Mouse (Mus musculus) MEL (cell line): Measurements from ENCODE around the gene Prkag3. TPM values are rescaled to one million over a fixed set of nuclear protein-coding genes. Genes with fewer than 3 reads are reported as not detected.

Source experiments
- DNase-seq: peaks from one replicate; pipeline ENCODE4 v3.0.0; 2011; ENCODE audit warnings: low read depth, low spot score
- H3K27ac ChIP-seq: 2 replicates; pipeline ENCODE4 v1.5.1; 2012; ENCODE audit warnings: low read depth, mild to moderate bottlenecking, control low read depth, low read length, moderate library complexity; ENCODE audit not compliant: control insufficient read depth
- H3K27me3 ChIP-seq, 2 experiments: fragments of 150-350 bp in 1 of 2; sonication (generic) in 1 of 2; 2 replicates each; pipeline ENCODE4 v1.6.1; 2012; ENCODE audit warnings: low read length in 2 of 2, mild to moderate bottlenecking in 2 of 2, improper control_type of control experiment in 1 of 2, moderate library complexity in 1 of 2; ENCODE audit not compliant: insufficient read depth in 2 of 2, control insufficient read depth in 1 of 2
- H3K36me3 ChIP-seq, 2 experiments: 2 replicates each; pipeline ENCODE4 v1.6.1; 2012 to 2014; ENCODE audit warnings: low read length in 2 of 2, improper control_type of control experiment in 1 of 2, inconsistent platforms in 1 of 2, mild to moderate bottlenecking in 1 of 2; ENCODE audit not compliant: insufficient read depth in 2 of 2, control insufficient read depth in 1 of 2
- H3K4me1 ChIP-seq, 2 experiments: fragments of 150-350 bp in 1 of 2; sonication (generic) in 1 of 2; 2 replicates each; pipeline ENCODE4 v1.6.1; 2012; ENCODE audit warnings: low read length in 2 of 2, improper control_type of control experiment in 1 of 2, mild to moderate bottlenecking in 1 of 2; ENCODE audit not compliant: insufficient read depth in 2 of 2, control insufficient read depth in 1 of 2
- H3K4me3 ChIP-seq, 2 experiments: fragments of 150-350 bp in 1 of 2; sonication (generic) in 1 of 2; 2 replicates each; pipeline ENCODE4 v1.5.1; 2012; ENCODE audit warnings: low read depth in 2 of 2, low read length in 2 of 2, mild to moderate bottlenecking in 2 of 2, moderate library complexity in 2 of 2, control low read depth in 1 of 2, improper control_type of control experiment in 1 of 2; ENCODE audit not compliant: control insufficient read depth in 1 of 2, insufficient read depth in 1 of 2
- H3K79me2 ChIP-seq: 2 replicates; pipeline ENCODE4 v1.6.1; 2012; ENCODE audit warnings: mild to moderate bottlenecking, low read length, moderate library complexity; ENCODE audit not compliant: control insufficient read depth, poor library complexity, insufficient read depth
- H3K9ac ChIP-seq: 2 replicates; pipeline ENCODE4 v1.6.1; 2012; ENCODE audit warnings: low read depth, mild to moderate bottlenecking, control low read depth, low read length, moderate library complexity; ENCODE audit not compliant: control insufficient read depth, poor library complexity, severe bottlenecking
- H3K9me3 ChIP-seq: fragments of 150-350 bp; sonication (generic); replicated peaks from 2 replicates; pipeline ENCODE4 v1.6.1; 2012; ENCODE audit warnings: mild to moderate bottlenecking, low read length, improper control_type of control experiment, moderate library complexity; ENCODE audit not compliant: insufficient read depth
- CHD1 ChIP-seq: IDR thresholded peaks from 2 replicates; pipeline ENCODE4 v1.6.1; 2012; ENCODE audit warnings: low read depth, mild to moderate bottlenecking, inconsistent platforms, low read length, improper control_type of control experiment
- CHD2 ChIP-seq: IDR thresholded peaks from 2 replicates; pipeline ENCODE4 v1.6.1; 2011; ENCODE audit warnings: low read length, improper control_type of control experiment
- CTCF ChIP-seq, 3 experiments: IDR thresholded peaks in 2 of 3; conservative IDR thresholded peaks in 1 of 3; 2 replicates each; pipeline ENCODE4 v1.5.1; 2011 to 2012; ENCODE audit warnings: low read length in 3 of 3, low read depth in 2 of 3, mild to moderate bottlenecking in 2 of 3, improper control_type of control experiment in 1 of 3, inconsistent platforms in 1 of 3, mixed read lengths in 1 of 3, moderate library complexity in 1 of 3; ENCODE audit not compliant: control insufficient read depth in 1 of 3, insufficient read depth in 1 of 3, poor library complexity in 1 of 3, severe bottlenecking in 1 of 3
- EP300 ChIP-seq, 2 experiments: IDR thresholded peaks; 2 replicates each; pipeline ENCODE4 v1.6.1; 2011; ENCODE audit warnings: improper control_type of control experiment in 2 of 2, low read length in 2 of 2, low read depth in 1 of 2, mild to moderate bottlenecking in 1 of 2
- ETS1 ChIP-seq: IDR thresholded peaks from 2 replicates; pipeline ENCODE4 v1.6.1; 2012; ENCODE audit warnings: low read depth, mild to moderate bottlenecking, inconsistent platforms, low read length, improper control_type of control experiment, moderate library complexity
- GABPA ChIP-seq: IDR thresholded peaks from 2 replicates; pipeline ENCODE4 v1.6.1; 2012; ENCODE audit warnings: low read depth, mild to moderate bottlenecking, inconsistent platforms, low read length, improper control_type of control experiment, moderate library complexity
- HCFC1 ChIP-seq: IDR thresholded peaks from 2 replicates; pipeline ENCODE4 v1.6.1; 2012; ENCODE audit warnings: low read depth, mild to moderate bottlenecking, inconsistent platforms, low read length, improper control_type of control experiment, moderate library complexity
- MEF2A ChIP-seq: IDR thresholded peaks from 2 replicates; pipeline ENCODE4 v1.6.1; 2014; ENCODE audit warnings: low read depth, mild to moderate bottlenecking, inconsistent platforms, low read length, improper control_type of control experiment; ENCODE audit not compliant: poor library complexity, insufficient replicate concordance, severe bottlenecking; ENCODE audit errors: extremely low read depth
- MYB ChIP-seq: IDR thresholded peaks from 2 replicates; pipeline ENCODE4 v1.6.1; 2011; ENCODE audit warnings: mild to moderate bottlenecking, low read depth, low read length, improper control_type of control experiment
- RAD21 ChIP-seq: IDR thresholded peaks from 2 replicates; pipeline ENCODE4 v1.6.1; 2011; ENCODE audit warnings: mild to moderate bottlenecking, low read depth, low read length, improper control_type of control experiment
- TAL1 ChIP-seq: IDR thresholded peaks from 2 replicates; pipeline ENCODE4 v1.6.1; 2012; ENCODE audit warnings: mild to moderate bottlenecking, inconsistent platforms, low read length, moderate library complexity, mixed read lengths
- TBP ChIP-seq: IDR thresholded peaks from 2 replicates; pipeline ENCODE4 v1.8.0; 2011; ENCODE audit warnings: low read depth, low read length, improper control_type of control experiment
- TCF12 ChIP-seq: IDR thresholded peaks from 2 replicates; pipeline ENCODE4 v1.6.1; 2014; ENCODE audit warnings: low read depth, mild to moderate bottlenecking, inconsistent platforms, low read length, improper control_type of control experiment, moderate library complexity
- USF1 ChIP-seq: IDR thresholded peaks from 2 replicates; pipeline ENCODE4 v1.6.1; 2014; ENCODE audit warnings: low read depth, mild to moderate bottlenecking, inconsistent platforms, low read length, improper control_type of control experiment, moderate library complexity
- USF2 ChIP-seq, 2 experiments: IDR thresholded peaks; 2 replicates each; pipeline ENCODE4 v1.6.1; 2011 to 2012; ENCODE audit warnings: improper control_type of control experiment in 2 of 2, low read length in 2 of 2, borderline replicate concordance in 1 of 2, inconsistent platforms in 1 of 2, low read depth in 1 of 2, mild to moderate bottlenecking in 1 of 2; ENCODE audit not compliant: insufficient read depth in 1 of 2
- ZC3H11A ChIP-seq: IDR thresholded peaks from 2 replicates; pipeline ENCODE4 v1.6.1; 2012; ENCODE audit warnings: low read depth, mild to moderate bottlenecking, inconsistent platforms, low read length, improper control_type of control experiment
- ZKSCAN1 ChIP-seq: IDR thresholded peaks from 2 replicates; pipeline ENCODE4 v1.6.1; 2012; ENCODE audit warnings: low read depth, mild to moderate bottlenecking, inconsistent platforms, low read length, improper control_type of control experiment, moderate library complexity
- ZMIZ1 ChIP-seq: IDR thresholded peaks from 2 replicates; pipeline ENCODE4 v1.6.1; 2012; ENCODE audit warnings: low read depth, mild to moderate bottlenecking, inconsistent platforms, low read length, improper control_type of control experiment, moderate library complexity
- ZNF384 ChIP-seq: IDR thresholded peaks from 2 replicates; pipeline ENCODE4 v1.6.1; 2012; ENCODE audit warnings: low read depth, mild to moderate bottlenecking, inconsistent platforms, low read length, improper control_type of control experiment
- polyA plus RNA-seq, 2 experiments: library from polyadenylated mRNA; stranded (reverse) in 1 of 2; unstranded in 1 of 2; fragments of >175 nt in 1 of 2; fragments of >200 nt in 1 of 2; gene quantifications; 2 replicates each; pipeline versions ENCODE4 v1.2.1 to v1.2.4; 2012; ENCODE audit warnings: low replicate concordance in 2 of 2, low read depth in 1 of 2; ENCODE audit not compliant: insufficient read length in 2 of 2, insufficient read depth in 1 of 2, missing spikeins in 1 of 2
- total RNA-seq: library from RNA; depleted of rRNA; stranded (reverse); fragments of 300-350 nt; gene quantifications from 2 replicates; pipeline ENCODE4 v1.2.3, GENCODE M21; 2012

Prkag3 gene
- total and polyA plus RNA-seq, 3 experiments, result 0.03 TPM; not detected in 2

GRCm38 (mm10) chr1:74784041-74784759, 35.2 kb upstream of the Prkag3 start:
- TF ChIP-seq ZKSCAN1 (no peak), ZC3H11A (no peak), ZMIZ1 (no peak), CTCF (IDR thresholded peaks at IDR 0.05 in 2 of 3, conservative IDR thresholded peaks at IDR 0.05 in 1 of 3; ENCODE audit: control insufficient read depth in 1 of 3, insufficient read depth in 1 of 3, low read depth in 2 of 3, low read length in 3 of 3, poor library complexity in 1 of 3, severe bottlenecking in 1 of 3) (peak; percentile 25 to 53 (median 42); a peak in 4 of 6 replicates), USF1 (no peak), MEF2A (no peak), HCFC1 (no peak)
- no peaks in the 10 kb centered on the region for H3K79me2 ChIP-seq
- no peak overlapping the region for H3K9ac ChIP-seq
- no peak for DNase-seq
- H3K9me3 ChIP-seq, result no peaks in the 10 kb centered on the region
- no peak overlapping the region for H3K27ac ChIP-seq
- no peak overlapping the region for H3K4me3 ChIP-seq
- peaks cover 0 to 4% of the 10 kb centered on the region in 2 experiments; a peak in 3 of 4 replicates for H3K27me3 ChIP-seq
- no peaks in the 10 kb centered on the region for H3K4me1 ChIP-seq
- H3K36me3 ChIP-seq, result no peaks in the 10 kb centered on the region

DNA sequence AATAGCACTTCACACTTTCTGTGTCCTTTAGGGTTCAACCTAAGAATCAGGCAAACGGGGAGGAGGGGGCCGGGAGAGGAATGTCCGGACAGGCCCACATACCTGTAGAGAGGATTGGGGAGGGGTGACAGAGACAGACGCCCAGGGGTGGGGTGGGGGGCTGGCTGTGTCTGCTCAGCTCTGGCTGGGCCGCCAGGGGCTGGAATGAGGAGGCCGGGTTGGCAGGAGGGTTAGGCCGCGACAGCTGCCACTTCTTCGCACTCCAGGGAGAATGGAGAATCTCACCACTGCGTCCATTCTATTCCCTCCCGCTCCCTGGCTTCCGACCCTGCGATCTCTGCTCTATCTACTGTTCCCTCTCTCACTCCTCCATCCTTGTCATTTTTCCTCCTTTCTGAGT, 34.5 kb upstream of the Prkag3 start:
- Histone ChIP-seq H3K4me3 (no peak overlapping the region), H3K36me3 (no peaks in the 10 kb centered on the region), H3K79me2 (no peaks in the 10 kb centered on the region), H3K27me3 (peaks cover 1 to 4% of the 10 kb centered on the region in 2 experiments; a peak in 3 of 4 replicates), H3K9ac (no peak overlapping the region), H3K27ac (no peak overlapping the region), H3K9me3 (no peaks in the 10 kb centered on the region), H3K4me1 (no peaks in the 10 kb centered on the region)
- no peak for TF ChIP-seq EP300 (IDR thresholded peaks at IDR 0.05; ENCODE audit: low read depth in 1 of 2, low read length in 2 of 2)
- TF ChIP-seq ZNF384, result no peak
- no peak for TF ChIP-seq ZC3H11A
- TF ChIP-seq CHD1, result no peak
- no peak for TF ChIP-seq USF2 (IDR thresholded peaks at IDR 0.05; ENCODE audit: borderline replicate concordance in 1 of 2, insufficient read depth in 1 of 2, low read depth in 1 of 2, low read length in 2 of 2)
- TF ChIP-seq CHD2, result no peak
- no peak for TF ChIP-seq ZMIZ1
- TF ChIP-seq RAD21, result no peak
- TF ChIP-seq GABPA, result no peak
- TF ChIP-seq MYB, result no peak
- no peak for TF ChIP-seq CTCF (IDR thresholded peaks at IDR 0.05 in 2 of 3, conservative IDR thresholded peaks at IDR 0.05 in 1 of 3; ENCODE audit: control insufficient read depth in 1 of 3, insufficient read depth in 1 of 3, low read depth in 2 of 3, low read length in 3 of 3, poor library complexity in 1 of 3, severe bottlenecking in 1 of 3)
- no peak for TF ChIP-seq TAL1
- TF ChIP-seq ETS1, result no peak
- no peak for TF ChIP-seq TCF12
- no peak for TF ChIP-seq TBP
- DNase-seq, result no peak
